Mouse (Mus musculus): Measurements from ENCODE around the gene 4930519G04Rik. TPM values are rescaled to one million over a fixed set of nuclear protein-coding genes. Genes with fewer than 3 reads are reported as not detected.
"Not testable (repeated sequence)": the region's sequence is repeated elsewhere in the genome, so short reads cannot be mapped to it uniquely, and the experiment has no call there.

4930519G04Rik gene
- polyA plus RNA-seq, 1 experiment = 0.02 TPM

DNA sequence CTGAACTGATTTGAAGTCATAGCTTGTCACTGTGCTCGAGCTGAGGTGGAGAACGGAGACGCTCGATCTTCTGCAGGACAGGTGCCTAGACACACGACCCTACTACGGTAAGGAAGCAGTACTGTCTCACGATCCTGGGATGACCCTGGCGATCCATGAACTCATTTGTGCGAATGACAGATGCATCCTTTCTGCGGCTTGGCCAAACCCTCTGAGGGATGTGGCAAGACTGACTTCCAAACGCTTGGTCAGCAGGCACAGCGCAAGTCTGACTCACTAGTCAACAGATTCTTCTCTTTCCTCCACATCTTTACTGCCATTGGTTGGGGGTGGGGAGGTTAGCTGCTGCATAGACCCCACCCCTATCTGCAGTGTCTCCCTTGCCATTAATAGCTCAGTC lies 26.0 kb upstream of the 4930519G04Rik start:
- Histone ChIP-seq H3K27me3 (ENCODE audit: control insufficient read depth) (peaks cover 7% of the 10 kb centered on the region), H3K36me3 (ENCODE audit: control insufficient read depth) (no peaks in the 10 kb centered on the region), H3K4me3 (replicated peaks) (no peak overlapping the region), H3K4me1 (ENCODE audit: control insufficient read depth) (peaks cover 29% of the 10 kb centered on the region), H3K9me3 (ENCODE audit: control insufficient read depth, low read length) (no peaks in the 10 kb centered on the region)
- TF ChIP-seq GATA1 (IDR thresholded peaks at IDR 0.05; ENCODE audit: low read length) = no peak
- TF ChIP-seq TAL1 (IDR thresholded peaks at IDR 0.05; ENCODE audit: low read length) = no peak

DNA sequence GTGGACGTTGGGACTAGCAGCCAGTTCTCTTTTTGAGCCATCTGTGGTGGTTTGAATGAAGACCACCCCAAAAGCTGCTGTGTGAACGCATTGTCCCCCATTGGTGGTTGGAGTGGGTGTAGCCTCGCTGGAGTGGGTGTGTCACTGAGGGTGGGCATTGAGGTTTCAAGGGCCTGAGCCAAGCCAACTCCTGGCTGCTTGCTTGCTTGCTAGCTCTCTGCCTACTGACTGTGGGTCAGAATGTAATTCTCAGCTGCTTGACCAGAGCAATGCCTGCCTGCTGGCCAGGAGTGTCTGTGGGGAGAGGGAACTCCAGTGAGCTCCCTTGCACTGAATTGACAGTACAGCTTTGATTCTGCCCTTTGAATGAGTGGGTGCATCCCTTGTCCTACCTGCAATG lies 23.7 kb upstream of the 4930519G04Rik start:
- Histone ChIP-seq H3K4me3 (replicated peaks) (no peak overlapping the region), H3K27me3 (ENCODE audit: control insufficient read depth) (peaks cover 9% of the 10 kb centered on the region), H3K36me3 (ENCODE audit: control insufficient read depth) (no peaks in the 10 kb centered on the region), H3K9me3 (ENCODE audit: control insufficient read depth, low read length) (no peaks in the 10 kb centered on the region), H3K4me1 (ENCODE audit: control insufficient read depth) (peaks cover 13% of the 10 kb centered on the region)
- TF ChIP-seq GATA1 (IDR thresholded peaks at IDR 0.05; ENCODE audit: low read length) (no peak), TAL1 (IDR thresholded peaks at IDR 0.05; ENCODE audit: low read length) (no peak)

DNA sequence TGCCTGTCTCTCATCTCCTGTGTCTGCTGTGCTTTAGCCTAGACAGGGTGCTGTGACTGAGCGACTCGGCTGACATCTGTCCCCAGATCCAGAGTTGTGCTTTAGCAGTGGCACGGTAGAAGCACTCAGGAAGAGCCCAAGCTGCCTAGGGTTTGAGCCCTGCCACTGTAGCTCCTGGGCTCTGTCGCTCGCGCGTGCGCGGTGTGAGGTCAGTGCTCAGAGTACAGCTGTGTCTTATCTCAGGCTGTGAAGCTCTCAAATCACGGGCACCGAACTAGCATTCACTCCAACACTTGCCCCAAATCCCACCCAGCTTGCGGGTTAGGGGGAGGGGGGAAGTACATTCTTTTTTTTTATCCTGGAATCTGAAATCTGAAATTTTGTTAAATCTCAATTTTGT lies 16.6 kb upstream of the 4930519G04Rik start:
- peaks cover 9% of the 10 kb centered on the region for H3K27me3 ChIP-seq (ENCODE audit: control insufficient read depth)
- no peaks in the 10 kb centered on the region for H3K9me3 ChIP-seq (ENCODE audit: control insufficient read depth, low read length)
- no peaks in the 10 kb centered on the region for H3K4me1 ChIP-seq (ENCODE audit: control insufficient read depth)
- TF ChIP-seq TAL1 (IDR thresholded peaks at IDR 0.05; ENCODE audit: low read length) (no peak), GATA1 (IDR thresholded peaks at IDR 0.05; ENCODE audit: low read length) (no peak)
- no peak overlapping the region for H3K4me3 ChIP-seq (replicated peaks)
- H3K36me3 ChIP-seq (ENCODE audit: control insufficient read depth) = no peaks in the 10 kb centered on the region

DNA sequence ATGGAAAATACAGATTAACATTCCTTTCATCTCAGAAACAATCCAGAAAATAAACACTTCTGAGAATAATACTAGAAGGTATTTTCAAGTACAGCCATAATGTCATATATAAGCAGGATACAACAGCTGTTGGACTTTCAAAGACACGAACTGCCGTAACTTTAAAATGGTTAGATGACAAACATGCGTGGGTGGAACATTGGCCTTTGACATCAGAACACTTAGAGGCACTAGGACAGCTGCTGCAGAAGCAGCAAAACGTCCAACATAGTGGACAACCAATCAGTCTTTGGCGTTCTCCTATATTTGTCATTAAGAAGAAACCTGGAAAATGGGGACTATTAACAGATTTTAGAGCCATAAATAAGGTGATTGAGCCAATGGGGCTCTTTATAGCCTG lies 13.0 kb upstream of the 4930519G04Rik start:
- H3K36me3 ChIP-seq (ENCODE audit: control insufficient read depth); H3K27me3 ChIP-seq (ENCODE audit: control insufficient read depth); H3K4me3 ChIP-seq (replicated peaks); H3K4me1 ChIP-seq (ENCODE audit: control insufficient read depth); H3K9me3 ChIP-seq (ENCODE audit: control insufficient read depth, low read length): not testable (repeated sequence)

DNA sequence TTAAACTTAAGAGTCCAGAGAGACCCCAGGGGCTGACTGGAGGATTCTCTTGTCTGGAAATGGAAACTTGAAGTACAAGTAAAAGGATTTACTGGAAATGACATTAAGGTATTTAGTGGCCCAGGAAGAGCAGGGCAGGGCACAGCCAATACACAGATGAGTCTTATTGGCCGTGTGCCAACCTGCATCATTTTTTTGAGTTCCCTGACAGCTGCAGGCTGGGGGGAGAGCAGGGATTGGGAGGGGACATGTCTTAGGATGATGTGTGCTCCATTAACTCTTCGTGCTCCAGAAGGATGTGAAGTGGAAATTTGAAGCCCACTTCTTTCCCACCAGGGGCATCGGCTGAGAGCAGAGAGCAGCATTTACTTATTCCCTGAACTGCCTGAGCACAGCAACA lies 11.3 kb upstream of the 4930519G04Rik start:
- H3K4me1 ChIP-seq (ENCODE audit: control insufficient read depth); H3K9me3 ChIP-seq (ENCODE audit: control insufficient read depth, low read length); H3K36me3 ChIP-seq (ENCODE audit: control insufficient read depth); H3K4me3 ChIP-seq (replicated peaks); H3K27me3 ChIP-seq (ENCODE audit: control insufficient read depth): not testable (repeated sequence)

DNA sequence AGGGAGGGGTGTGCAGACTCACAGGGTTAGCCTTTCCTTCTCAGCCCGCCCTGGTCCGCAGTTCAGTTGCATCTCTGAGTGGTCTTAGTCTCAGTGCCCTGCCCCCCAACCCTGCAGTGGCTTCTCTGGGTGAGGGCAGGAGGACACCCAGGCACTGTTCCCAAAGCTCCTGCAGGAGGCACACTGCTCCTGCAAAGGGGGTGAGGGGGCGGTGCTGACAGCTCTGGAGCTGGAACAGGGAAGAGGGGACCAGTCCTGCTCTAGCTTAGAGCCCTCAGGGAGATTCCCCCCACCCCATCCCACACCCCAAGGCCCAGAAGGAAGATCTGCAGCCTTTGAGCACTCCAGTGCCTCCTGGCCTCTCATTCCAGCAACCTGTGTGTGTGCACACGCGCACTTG lies 10.8 kb upstream of the 4930519G04Rik start:
- H3K36me3 ChIP-seq (ENCODE audit: control insufficient read depth) = no peaks in the 10 kb centered on the region
- H3K27me3 ChIP-seq (ENCODE audit: control insufficient read depth) = peaks cover 4% of the 10 kb centered on the region
- H3K4me1 ChIP-seq (ENCODE audit: control insufficient read depth) = no peaks in the 10 kb centered on the region
- no peak overlapping the region for H3K4me3 ChIP-seq (replicated peaks)
- no peaks in the 10 kb centered on the region for H3K9me3 ChIP-seq (ENCODE audit: control insufficient read depth, low read length)
- TF ChIP-seq TAL1 (IDR thresholded peaks at IDR 0.05; ENCODE audit: low read length) = no peak
- no peak for TF ChIP-seq GATA1 (IDR thresholded peaks at IDR 0.05; ENCODE audit: low read length)

DNA sequence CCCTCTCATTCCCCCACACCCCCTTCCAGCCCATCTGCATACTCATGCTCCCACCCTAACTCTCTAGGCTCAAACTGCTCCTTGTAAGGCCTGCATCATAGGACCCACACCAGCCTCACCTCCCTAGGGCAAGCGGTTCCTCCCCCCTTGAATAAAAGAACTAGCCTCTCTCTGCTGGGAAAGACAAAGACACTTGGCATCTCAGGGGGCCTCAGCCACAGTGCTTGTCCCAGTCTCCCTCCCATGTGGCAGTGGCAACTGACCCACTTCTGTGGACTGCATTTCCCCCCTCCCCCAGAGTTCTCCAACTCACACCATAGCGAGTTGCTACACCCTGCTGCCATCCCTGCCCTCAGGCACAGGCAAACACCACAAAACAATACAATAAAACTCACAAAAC lies 9.1 kb upstream of the 4930519G04Rik start:
- H3K27me3 ChIP-seq (ENCODE audit: control insufficient read depth); H3K36me3 ChIP-seq (ENCODE audit: control insufficient read depth); H3K9me3 ChIP-seq (ENCODE audit: control insufficient read depth, low read length); H3K4me3 ChIP-seq (replicated peaks); H3K4me1 ChIP-seq (ENCODE audit: control insufficient read depth): not testable (repeated sequence)

DNA sequence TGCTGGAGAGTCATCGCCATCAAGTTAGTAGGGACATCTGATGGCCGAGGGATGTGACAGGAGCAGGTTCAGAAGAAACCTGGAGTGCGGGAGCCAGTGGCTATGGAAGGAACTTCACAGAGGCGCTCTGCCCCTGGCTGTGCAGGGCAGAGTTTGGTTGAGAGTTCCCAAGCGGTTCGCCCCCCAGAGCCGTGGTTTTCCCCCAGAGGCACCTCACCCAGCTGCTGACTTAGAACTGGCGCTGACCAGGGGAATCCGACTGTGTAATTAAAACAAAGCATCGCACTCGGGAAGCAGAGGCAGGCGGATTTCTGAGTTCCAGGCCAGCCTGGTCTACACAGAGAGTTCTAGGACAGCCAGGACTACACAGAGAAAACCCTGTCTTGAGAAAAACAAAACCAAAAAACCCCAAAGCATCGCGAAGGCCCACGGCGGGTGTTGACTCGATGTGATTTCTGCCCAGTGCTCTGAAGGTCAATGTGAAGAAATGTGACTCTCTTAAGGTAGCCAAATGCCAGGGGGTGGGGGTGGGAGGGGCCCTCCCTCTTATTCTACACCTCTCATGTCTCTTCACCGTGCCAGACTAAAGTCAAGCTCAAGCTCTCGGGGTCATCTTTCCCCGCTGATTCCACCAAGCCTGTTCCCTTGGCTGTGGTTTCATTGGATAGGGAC lies 1.8 kb upstream of the 4930519G04Rik start:
- Histone ChIP-seq H3K27me3 (ENCODE audit: control insufficient read depth) (peaks cover 3% of the 10 kb centered on the region; the same call in 1 of the 2 replicates), H3K4me1 (ENCODE audit: control insufficient read depth) (no peaks in the 10 kb centered on the region; the same call in 1 of the 2 replicates), H3K36me3 (ENCODE audit: control insufficient read depth) (no peaks in the 10 kb centered on the region), H3K4me3 (replicated peaks) (no peak overlapping the region), H3K9me3 (ENCODE audit: control insufficient read depth, low read length) (no peaks in the 10 kb centered on the region)
- TF ChIP-seq GATA1 (IDR thresholded peaks at IDR 0.05; ENCODE audit: low read length) = no peak
- no peak for TF ChIP-seq TAL1 (IDR thresholded peaks at IDR 0.05; ENCODE audit: low read length)

DNA sequence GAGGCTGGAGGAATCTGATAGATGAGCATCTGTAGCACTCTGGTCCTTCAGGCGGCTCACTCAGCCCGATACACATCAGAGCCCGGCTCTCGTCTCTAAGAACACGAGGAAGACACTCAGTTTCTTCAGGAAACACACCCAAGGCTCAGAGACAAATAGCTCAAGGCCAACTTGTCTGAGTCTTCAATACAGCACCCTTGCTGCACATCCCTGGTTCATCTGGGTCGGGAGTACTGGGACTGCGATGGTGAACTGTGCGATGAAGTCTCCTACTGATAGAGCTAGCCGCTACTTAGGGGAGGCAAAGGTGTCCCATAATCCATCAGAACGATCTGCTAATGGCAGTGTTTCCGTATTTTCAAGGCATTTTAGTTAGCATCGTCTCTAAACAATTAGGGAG lies 5.1 kb downstream of the 4930519G04Rik start, which contains the start of gene Gm9936:
Gene Gm9936 (minus strand): TSS at position 101 of the 400 bp plus-strand sequence.
- H3K4me1 ChIP-seq (ENCODE audit: control insufficient read depth) = peaks cover 2% of the 10 kb centered on the region; the same call in 1 of the 2 replicates
- H3K4me3 ChIP-seq (replicated peaks) = no peak within 1 kb of the TSS
- no peaks in the 10 kb centered on the region for H3K9me3 ChIP-seq (ENCODE audit: control insufficient read depth, low read length)
- peaks cover 10% of the 10 kb centered on the region for H3K27me3 ChIP-seq (ENCODE audit: control insufficient read depth)
- no peaks in the 10 kb centered on the region for H3K36me3 ChIP-seq (ENCODE audit: control insufficient read depth)
- no peak for TF ChIP-seq TAL1 (IDR thresholded peaks at IDR 0.05; ENCODE audit: low read length)
- TF ChIP-seq GATA1 (IDR thresholded peaks at IDR 0.05; ENCODE audit: low read length) = no peak

DNA sequence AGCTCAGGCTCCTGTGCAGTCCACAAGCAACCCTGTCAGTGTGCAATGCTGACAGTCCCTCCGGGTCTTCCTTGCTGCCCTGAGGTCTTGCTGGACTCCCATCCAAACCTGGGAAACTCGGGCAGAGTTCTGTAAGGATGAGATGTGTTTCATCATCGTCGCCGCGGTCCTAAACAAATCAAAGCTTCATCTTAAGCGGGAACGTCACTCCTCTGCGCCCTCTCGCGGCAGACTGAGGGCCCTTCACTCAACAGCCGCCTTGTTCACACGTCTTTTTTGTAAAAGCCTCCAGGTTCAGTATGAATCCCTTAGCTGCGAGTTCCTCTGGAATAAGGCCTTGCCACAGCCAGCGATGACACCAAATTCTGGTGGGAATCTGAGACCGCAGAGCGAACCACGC lies 5.8 kb downstream of the 4930519G04Rik start:
- Histone ChIP-seq H3K4me3 (replicated peaks) (no peak overlapping the region), H3K9me3 (ENCODE audit: control insufficient read depth, low read length) (no peaks in the 10 kb centered on the region), H3K36me3 (ENCODE audit: control insufficient read depth) (no peaks in the 10 kb centered on the region), H3K4me1 (ENCODE audit: control insufficient read depth) (peaks cover 2% of the 10 kb centered on the region; the same call in 1 of the 2 replicates), H3K27me3 (ENCODE audit: control insufficient read depth) (peaks cover 10% of the 10 kb centered on the region)
- TF ChIP-seq TAL1 (IDR thresholded peaks at IDR 0.05; ENCODE audit: low read length) = no peak
- TF ChIP-seq GATA1 (IDR thresholded peaks at IDR 0.05; ENCODE audit: low read length) = no peak

All from erythroblast, embryonic 14.5 days (primary cell).